Mouse (Mus musculus) stomach, embryonic 16.5 days (tissue): ENCODE measurements around the gene Obscn. TPM values are rescaled to one million over a fixed set of nuclear protein-coding genes. Genes with fewer than 3 reads are reported as not detected.

ENCODE experiments used
- ATAC-seq: fragments of 200-750 bp; cut with Nextera tagmentation; 2 replicates; pipeline ENCODE4 v1.8.0; 2017; ENCODE audit warnings: moderate number of reproducible peaks, moderate TSS enrichment; ENCODE audit not compliant: insufficient read depth, low FRiP score
- H3K27ac ChIP-seq: fragments of 300-500 bp; sonication (generic); 2 replicates; pipeline ENCODE4 v1.5.1; 2014; ENCODE audit warnings: low read length
- H3K27me3 ChIP-seq: fragments of 300-500 bp; sonication (generic); 2 replicates; pipeline ENCODE4 v1.6.1; 2014; ENCODE audit warnings: low read length, control low read depth, mixed read lengths; ENCODE audit not compliant: control insufficient read depth, insufficient read depth
- H3K36me3 ChIP-seq: fragments of 300-500 bp; sonication (generic); 2 replicates; pipeline ENCODE4 v1.6.1; 2014; ENCODE audit warnings: low read length; ENCODE audit not compliant: control insufficient read depth, insufficient read depth
- H3K4me1 ChIP-seq: fragments of 300-500 bp; sonication (generic); 2 replicates; pipeline ENCODE4 v1.6.1; 2014; ENCODE audit warnings: low read length, control low read depth, mixed read lengths; ENCODE audit not compliant: control insufficient read depth, insufficient read depth
- H3K4me2 ChIP-seq: fragments of 300-500 bp; sonication (generic); 2 replicates; pipeline ENCODE4 v1.6.1; 2014; ENCODE audit warnings: low read depth, low read length, mixed read lengths
- H3K4me3 ChIP-seq: fragments of 300-500 bp; sonication (generic); replicated peaks from 2 replicates; pipeline ENCODE4 v1.5.1; 2014; ENCODE audit warnings: mild to moderate bottlenecking, low read length
- H3K9ac ChIP-seq: fragments of 300-500 bp; sonication (generic); 2 replicates; pipeline ENCODE4 v1.6.1; 2014; ENCODE audit warnings: low read length
- H3K9me3 ChIP-seq: fragments of 300-500 bp; sonication (generic); replicated peaks from 2 replicates; pipeline ENCODE4 v1.6.1; 2016; ENCODE audit warnings: low read length, control low read depth; ENCODE audit not compliant: control insufficient read depth
- WGBS: fragments of 180-500 bp; shearing (Covaris S2); extraction: QIAGEN DNeasy Blood & Tissue Kit; methylation state at CpG from one replicate; pipeline ENCODE4 v1.1.7; 2014; 5-methylcytosine and 5-hydroxymethylcytosine counted together
- polyA plus RNA-seq: library from polyadenylated mRNA; unstranded; fragments of >200 nt; fragmentation: Nextera tagmentation; extraction: Ambion mirVana; gene quantifications from 2 replicates; pipeline ENCODE4 v1.2.1, GENCODE M21; 2015

The Obscn gene
- polyA plus RNA-seq, 1 experiment from 2014 or later = 1.7 TPM

GRCm38 (mm10) chr11:59165616-59166241, 29.5 kb upstream of the Obscn start:
- H3K9me3 ChIP-seq = no peaks in the 10 kb centered on the region
- no peaks in the 10 kb centered on the region for H3K36me3 ChIP-seq
- H3K9ac ChIP-seq = no peak overlapping the region
- H3K4me1 ChIP-seq = peaks cover 12% of the 10 kb centered on the region
- no peak overlapping the region for H3K4me2 ChIP-seq
- H3K27me3 ChIP-seq = no peaks in the 10 kb centered on the region
- no peak for ATAC-seq
- H3K27ac ChIP-seq = no peak overlapping the region
- H3K4me3 ChIP-seq = no peak overlapping the region
- WGBS = 61% methylated on average over 2 of the region's 2 CpGs

- H3K9ac ChIP-seq = peak overlapping the region; percentile 1; the same call in 1 of the 2 replicates
- H3K4me2 ChIP-seq = peak overlapping the region; percentile 60
- H3K36me3 ChIP-seq = no peaks in the 10 kb centered on the region
- ATAC-seq = no peak
- H3K4me3 ChIP-seq = no peak overlapping the region
- peaks cover 12% of the 10 kb centered on the region for H3K4me1 ChIP-seq
- no peaks in the 10 kb centered on the region for H3K9me3 ChIP-seq
- 78% methylated on average over 9 of the region's 9 CpGs for WGBS
- H3K27me3 ChIP-seq = no peaks in the 10 kb centered on the region
- H3K27ac ChIP-seq = peak overlapping the region; percentile 99
Measured at GRCm38 (mm10) chr11:59164384-59164783, 28.2 kb upstream of the Obscn start.

- WGBS = 2% methylated on average over 67 of the region's 68 CpGs
- Histone ChIP-seq H3K9ac (peak within 1 kb of the TSS; percentile 94), H3K27ac (peak within 1 kb of the TSS; percentile 99), H3K9me3 (no peaks in the 10 kb centered on the region), H3K4me1 (peaks cover 12% of the 10 kb centered on the region), H3K36me3 (no peaks in the 10 kb centered on the region), H3K4me3 (peak within 1 kb of the TSS; percentile 70), H3K27me3 (no peaks in the 10 kb centered on the region), H3K4me2 (peak within 1 kb of the TSS; percentile 75)
- ATAC-seq = peak; percentile 98
Measured at GRCm38 (mm10) chr11:59163255-59164236, 27.3 kb upstream of the Obscn start, which contains the start of gene Iba57. Gene Iba57 (minus strand): TSS chr11:59163739.

GRCm38 (mm10) chr11:59162443-59163254, 26.4 kb upstream of the Obscn start:
- peak overlapping the region; percentile 77 for H3K27ac ChIP-seq
- H3K36me3 ChIP-seq = peaks cover 6% of the 10 kb centered on the region; the same call in 1 of the 2 replicates
- H3K9ac ChIP-seq = peak overlapping the region; percentile 73
- no peaks in the 10 kb centered on the region for H3K9me3 ChIP-seq
- peak overlapping the region; percentile 75 for H3K4me2 ChIP-seq
- peaks cover 12% of the 10 kb centered on the region for H3K4me1 ChIP-seq
- no peaks in the 10 kb centered on the region for H3K27me3 ChIP-seq
- no peak for ATAC-seq
- peak overlapping the region; percentile 70 for H3K4me3 ChIP-seq
- 50% methylated on average over 9 of the region's 9 CpGs for whole genome bisulfite sequencing

- H3K9me3 ChIP-seq = no peaks in the 10 kb centered on the region
- no peak for ATAC-seq
- 66% methylated on average over 5 of the region's 5 CpGs for WGBS
- peaks cover 12% of the 10 kb centered on the region for H3K4me1 ChIP-seq
- no peaks in the 10 kb centered on the region for H3K27me3 ChIP-seq
- H3K4me2 ChIP-seq = no peak overlapping the region
- H3K36me3 ChIP-seq = peaks cover 6% of the 10 kb centered on the region; the same call in 1 of the 2 replicates
- no peak overlapping the region for H3K9ac ChIP-seq
- no peak overlapping the region for H3K4me3 ChIP-seq
- no peak overlapping the region for H3K27ac ChIP-seq
Measured at GRCm38 (mm10) chr11:59161398-59161797, 25.2 kb upstream of the Obscn start.

GRCm38 (mm10) chr11:59159558-59159957, 23.4 kb upstream of the Obscn start:
- no peaks in the 10 kb centered on the region for H3K9me3 ChIP-seq
- peaks cover 12% of the 10 kb centered on the region for H3K4me1 ChIP-seq
- no peak overlapping the region for H3K9ac ChIP-seq
- H3K27me3 ChIP-seq = no peaks in the 10 kb centered on the region
- no peak overlapping the region for H3K4me3 ChIP-seq
- no peak overlapping the region for H3K27ac ChIP-seq
- ATAC-seq = no peak
- H3K4me2 ChIP-seq = no peak overlapping the region
- 85% methylated on average over 4 of the region's 4 CpGs for WGBS
- peaks cover 6% of the 10 kb centered on the region; the same call in 1 of the 2 replicates for H3K36me3 ChIP-seq

- Histone ChIP-seq H3K36me3 (peaks cover 6% of the 10 kb centered on the region; the same call in 1 of the 2 replicates), H3K4me2 (no peak overlapping the region), H3K9me3 (no peaks in the 10 kb centered on the region), H3K4me3 (no peak overlapping the region), H3K9ac (no peak overlapping the region), H3K27ac (no peak overlapping the region), H3K27me3 (no peaks in the 10 kb centered on the region), H3K4me1 (peaks cover 9% of the 10 kb centered on the region)
- 94% methylated on average over 13 of the region's 13 CpGs for WGBS
- ATAC-seq = no peak
Measured at GRCm38 (mm10) chr11:59159099-59159498, 22.9 kb upstream of the Obscn start.

- Histone ChIP-seq H3K4me1 (no peaks in the 10 kb centered on the region), H3K4me3 (no peak overlapping the region), H3K27me3 (no peaks in the 10 kb centered on the region), H3K9me3 (no peaks in the 10 kb centered on the region), H3K27ac (no peak overlapping the region), H3K36me3 (peaks cover 6% of the 10 kb centered on the region; the same call in 1 of the 2 replicates), H3K9ac (no peak overlapping the region), H3K4me2 (no peak overlapping the region)
- ATAC-seq = no peak
- WGBS = 88% methylated on average over 5 of the region's 5 CpGs
Measured at GRCm38 (mm10) chr11:59155900-59156299, 19.7 kb upstream of the Obscn start.
